In the genomic region with DNA sequence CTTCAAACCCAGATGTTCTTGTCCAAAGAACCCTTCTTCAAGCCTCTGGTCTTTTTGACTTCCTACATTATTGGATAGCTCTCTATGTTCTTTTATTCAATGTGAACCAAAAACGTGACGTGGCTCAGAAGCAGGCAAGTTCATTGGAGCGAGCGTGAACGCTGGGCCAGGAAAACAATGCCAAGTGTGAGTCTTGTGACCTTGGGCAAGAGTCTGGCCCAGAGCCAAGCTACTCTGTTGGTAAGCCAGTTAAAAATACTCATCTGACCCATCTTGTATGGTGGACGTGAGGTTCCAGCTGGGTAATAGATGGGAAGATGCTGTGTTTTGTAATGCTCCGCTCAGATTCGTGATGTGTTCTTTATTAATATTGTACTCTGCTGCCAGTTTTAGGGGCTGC, we compare ENCODE assay signal across 10 mouse cellular contexts.
DNase-seq lines count a peak whose midpoint lies in the region; TF ChIP-seq lines count a peak whose summit lies in the region.
"Had no signal": no experiment of that assay in that cellular context is flagged by ENCODE, and none has a peak within 500 bp of the region (broad histone marks: within the 10 kb centered on the region; RNA-seq: fewer than 3 reads in every experiment).

No protein-coding gene starts in this region.

- H3K27ac ChIP-seq in left cerebral cortex, adult 2 months = no peak overlapping the region
- H3K27ac ChIP-seq: limb, embryonic 12.5 days had no signal

- no peak overlapping the region for H3K4me3 ChIP-seq in left cerebral cortex, adult 2 months
- H3K4me3 ChIP-seq: limb, embryonic 12.5 days had no signal

- peak; percentile 12 for DNase-seq in gastrocnemius, postnatal 10 days
- no peak for DNase-seq in gastrocnemius, postnatal 25 days
- DNase-seq in layer of hippocampus, postnatal 10 days (ENCODE audit: low spot score in 2 of 2) = peak; percentile 32 to 45
- DNase-seq in layer of hippocampus, postnatal 25 days (ENCODE audit: extremely low spot score in 1 of 2, low spot score in 1 of 2) = no peak
- peak; percentile 34 for DNase-seq in adipocyte (ENCODE audit: low spot score)
- DNase-seq in adrenal gland, postnatal 36 days = peak; percentile 73 to 74
- no peak for DNase-seq in liver
- DNase-seq in left cerebral cortex, adult 2 months (ENCODE audit: extremely low spot score in 1 of 2, low spot score in 2 of 2) = no peak
- DNase-seq: lung, adult 2 months had no signal

- TF ChIP-seq CTCF in left cerebral cortex, adult 2 months (IDR thresholded peaks at IDR 0.05) = no peak

- intact Hi-C loops in left cerebral cortex, adult 2 months (cut with DNase I) = no loop called here

Comparison
In these comparisons a context has a peak if more than half of its experiments do, and no peak if none do; other contexts are left out.
1. DNase-seq: peak in gastrocnemius, postnatal 10 days (single experiment), layer of hippocampus, postnatal 10 days (2 of 2), adipocyte (single experiment) and adrenal gland, postnatal 36 days (2 of 2); none in gastrocnemius, postnatal 25 days (single experiment), layer of hippocampus, postnatal 25 days (0 of 2), liver (single experiment) and left cerebral cortex, adult 2 months (0 of 2).